Mouse (Mus musculus): ENCODE measurements at regions not wholly inside any gene's neighbourhood (a gene's known extent, or its start where the extent isn't known, plus 50 kb on each side); places are given as distances from the start of the nearest gene placed in this dataset.

GRCm38 (mm10) chr4:56261992-56262391 lies 477.9 kb upstream of the Gm26657 start:
- no peak overlapping the region for H3K9ac ChIP-seq (replicated peaks; ENCODE audit: low read length)
- ATAC-seq (ENCODE audit: low FRiP score, low TSS enrichment) = no peak
- 93% methylated on average over 5 of the region's 5 CpGs for WGBS
- no peaks in the 10 kb centered on the region for H3K4me1 ChIP-seq (ENCODE audit: control insufficient read depth, insufficient read depth, low read length)
- H3K4me2 ChIP-seq (ENCODE audit: low read length) = no peak overlapping the region
- H3K9me3 ChIP-seq (ENCODE audit: control insufficient read depth, low read length) = no peaks in the 10 kb centered on the region
- H3K36me3 ChIP-seq (ENCODE audit: control insufficient read depth, insufficient read depth, low read length) = no peaks in the 10 kb centered on the region
- DNase-seq = no peak
- H3K27ac ChIP-seq (replicated peaks; ENCODE audit: low read depth, low read length) = no peak overlapping the region
- no peaks in the 10 kb centered on the region for H3K27me3 ChIP-seq (ENCODE audit: control insufficient read depth, insufficient read depth, low read length)
- H3K4me3 ChIP-seq (replicated peaks; ENCODE audit: low read depth, low read length) = no peak overlapping the region

- Histone ChIP-seq H3K9me3 (ENCODE audit: control insufficient read depth, low read length) (no peaks in the 10 kb centered on the region), H3K9ac (replicated peaks; ENCODE audit: low read length) (no peak overlapping the region), H3K4me2 (ENCODE audit: low read length) (no peak overlapping the region), H3K27me3 (ENCODE audit: control insufficient read depth, insufficient read depth, low read length) (no peaks in the 10 kb centered on the region), H3K4me1 (ENCODE audit: control insufficient read depth, insufficient read depth, low read length) (no peaks in the 10 kb centered on the region), H3K27ac (replicated peaks; ENCODE audit: low read depth, low read length) (no peak overlapping the region), H3K36me3 (ENCODE audit: control insufficient read depth, insufficient read depth, low read length) (no peaks in the 10 kb centered on the region), H3K4me3 (replicated peaks; ENCODE audit: low read depth, low read length) (no peak overlapping the region)
- DNase-seq (no peak), ATAC-seq (ENCODE audit: low FRiP score, low TSS enrichment) (no peak)
- 55% methylated on average over 1 of the region's 1 CpGs for WGBS
Measured at GRCm38 (mm10) chr4:56252375-56252774, 487.5 kb upstream of the Gm26657 start.

GRCm38 (mm10) chr4:56251766-56252165 lies 488.1 kb upstream of the Gm26657 start:
- Histone ChIP-seq H3K9me3 (ENCODE audit: control insufficient read depth, low read length) (no peaks in the 10 kb centered on the region), H3K27ac (replicated peaks; ENCODE audit: low read depth, low read length) (no peak overlapping the region), H3K4me3 (replicated peaks; ENCODE audit: low read depth, low read length) (no peak overlapping the region), H3K36me3 (ENCODE audit: control insufficient read depth, insufficient read depth, low read length) (no peaks in the 10 kb centered on the region), H3K27me3 (ENCODE audit: control insufficient read depth, insufficient read depth, low read length) (no peaks in the 10 kb centered on the region), H3K4me2 (ENCODE audit: low read length) (no peak overlapping the region), H3K9ac (replicated peaks; ENCODE audit: low read length) (no peak overlapping the region), H3K4me1 (ENCODE audit: control insufficient read depth, insufficient read depth, low read length) (no peaks in the 10 kb centered on the region)
- ATAC-seq (ENCODE audit: low FRiP score, low TSS enrichment) (no peak), DNase-seq (no peak)
- WGBS = 88% methylated on average over 2 of the region's 2 CpGs

GRCm38 (mm10) chr4:56250611-56251010 lies 489.3 kb upstream of the Gm26657 start:
- Histone ChIP-seq H3K9ac (replicated peaks; ENCODE audit: low read length) (no peak overlapping the region), H3K4me3 (replicated peaks; ENCODE audit: low read depth, low read length) (no peak overlapping the region), H3K9me3 (ENCODE audit: control insufficient read depth, low read length) (no peaks in the 10 kb centered on the region), H3K27me3 (ENCODE audit: control insufficient read depth, insufficient read depth, low read length) (no peaks in the 10 kb centered on the region), H3K36me3 (ENCODE audit: control insufficient read depth, insufficient read depth, low read length) (no peaks in the 10 kb centered on the region), H3K4me2 (ENCODE audit: low read length) (no peak overlapping the region), H3K4me1 (ENCODE audit: control insufficient read depth, insufficient read depth, low read length) (no peaks in the 10 kb centered on the region), H3K27ac (replicated peaks; ENCODE audit: low read depth, low read length) (no peak overlapping the region)
- DNase-seq (no peak), ATAC-seq (ENCODE audit: low FRiP score, low TSS enrichment) (no peak)
- WGBS = 95% methylated on average over 2 of the region's 2 CpGs

GRCm38 (mm10) chr4:56243863-56244262 lies 496.0 kb upstream of the Gm26657 start:
- Histone ChIP-seq H3K27me3 (ENCODE audit: control insufficient read depth, insufficient read depth, low read length) (no peaks in the 10 kb centered on the region), H3K9me3 (ENCODE audit: control insufficient read depth, low read length) (no peaks in the 10 kb centered on the region), H3K27ac (replicated peaks; ENCODE audit: low read depth, low read length) (no peak overlapping the region), H3K4me3 (replicated peaks; ENCODE audit: low read depth, low read length) (no peak overlapping the region), H3K4me1 (ENCODE audit: control insufficient read depth, insufficient read depth, low read length) (no peaks in the 10 kb centered on the region), H3K36me3 (ENCODE audit: control insufficient read depth, insufficient read depth, low read length) (no peaks in the 10 kb centered on the region), H3K4me2 (ENCODE audit: low read length) (no peak overlapping the region), H3K9ac (replicated peaks; ENCODE audit: low read length) (no peak overlapping the region)
- DNase-seq (no peak), ATAC-seq (ENCODE audit: low FRiP score, low TSS enrichment) (no peak)
- WGBS = 94% methylated on average over 6 of the region's 6 CpGs

- H3K36me3 ChIP-seq (ENCODE audit: control insufficient read depth, insufficient read depth, low read length) = no peaks in the 10 kb centered on the region
- no peaks in the 10 kb centered on the region for H3K27me3 ChIP-seq (ENCODE audit: control insufficient read depth, insufficient read depth, low read length)
- DNase-seq (no peak), ATAC-seq (ENCODE audit: low FRiP score, low TSS enrichment) (no peak)
- WGBS = 87% methylated on average over 4 of the region's 4 CpGs
- no peak overlapping the region for H3K4me3 ChIP-seq (replicated peaks; ENCODE audit: low read depth, low read length)
- H3K4me2 ChIP-seq (ENCODE audit: low read length) = no peak overlapping the region
- H3K9ac ChIP-seq (replicated peaks; ENCODE audit: low read length) = no peak overlapping the region
- H3K27ac ChIP-seq (replicated peaks; ENCODE audit: low read depth, low read length) = no peak overlapping the region
- no peaks in the 10 kb centered on the region for H3K4me1 ChIP-seq (ENCODE audit: control insufficient read depth, insufficient read depth, low read length)
- H3K9me3 ChIP-seq (ENCODE audit: control insufficient read depth, low read length) = no peaks in the 10 kb centered on the region
Measured at GRCm38 (mm10) chr4:56238496-56239488, 501.1 kb upstream of the Gm26657 start.

- Histone ChIP-seq H3K27me3 (ENCODE audit: control insufficient read depth, insufficient read depth, low read length) (no peaks in the 10 kb centered on the region), H3K27ac (replicated peaks; ENCODE audit: low read depth, low read length) (no peak overlapping the region), H3K9ac (replicated peaks; ENCODE audit: low read length) (no peak overlapping the region), H3K9me3 (ENCODE audit: control insufficient read depth, low read length) (no peaks in the 10 kb centered on the region), H3K4me1 (ENCODE audit: control insufficient read depth, insufficient read depth, low read length) (no peaks in the 10 kb centered on the region), H3K4me3 (replicated peaks; ENCODE audit: low read depth, low read length) (no peak overlapping the region), H3K36me3 (ENCODE audit: control insufficient read depth, insufficient read depth, low read length) (no peaks in the 10 kb centered on the region), H3K4me2 (ENCODE audit: low read length) (no peak overlapping the region)
- DNase-seq = no peak
- 85% methylated on average over 7 of the region's 7 CpGs for WGBS
- no peak for ATAC-seq (ENCODE audit: low FRiP score, low TSS enrichment)
Measured at GRCm38 (mm10) chr4:56231414-56231813, 508.5 kb upstream of the Gm26657 start.

GRCm38 (mm10) chr4:56230451-56230850 lies 509.4 kb upstream of the Gm26657 start:
- no peak for ATAC-seq (ENCODE audit: low FRiP score, low TSS enrichment)
- H3K4me1 ChIP-seq (ENCODE audit: control insufficient read depth, insufficient read depth, low read length) = no peaks in the 10 kb centered on the region
- WGBS = 89% methylated on average over 1 of the region's 1 CpGs
- no peak overlapping the region for H3K4me2 ChIP-seq (ENCODE audit: low read length)
- no peak for DNase-seq
- H3K36me3 ChIP-seq (ENCODE audit: control insufficient read depth, insufficient read depth, low read length) = no peaks in the 10 kb centered on the region
- H3K9ac ChIP-seq (replicated peaks; ENCODE audit: low read length) = no peak overlapping the region
- no peak overlapping the region for H3K27ac ChIP-seq (replicated peaks; ENCODE audit: low read depth, low read length)
- no peaks in the 10 kb centered on the region for H3K9me3 ChIP-seq (ENCODE audit: control insufficient read depth, low read length)
- H3K4me3 ChIP-seq (replicated peaks; ENCODE audit: low read depth, low read length) = no peak overlapping the region
- H3K27me3 ChIP-seq (ENCODE audit: control insufficient read depth, insufficient read depth, low read length) = no peaks in the 10 kb centered on the region

- no peak overlapping the region for H3K4me2 ChIP-seq (ENCODE audit: low read length)
- no peaks in the 10 kb centered on the region for H3K9me3 ChIP-seq (ENCODE audit: control insufficient read depth, low read length)
- no peak for ATAC-seq (ENCODE audit: low FRiP score, low TSS enrichment)
- no peak for DNase-seq
- 98% methylated on average over 1 of the region's 1 CpGs for WGBS
- H3K4me3 ChIP-seq (replicated peaks; ENCODE audit: low read depth, low read length) = no peak overlapping the region
- H3K9ac ChIP-seq (replicated peaks; ENCODE audit: low read length) = no peak overlapping the region
- no peak overlapping the region for H3K27ac ChIP-seq (replicated peaks; ENCODE audit: low read depth, low read length)
- no peaks in the 10 kb centered on the region for H3K27me3 ChIP-seq (ENCODE audit: control insufficient read depth, insufficient read depth, low read length)
- H3K4me1 ChIP-seq (ENCODE audit: control insufficient read depth, insufficient read depth, low read length) = peaks cover 8% of the 10 kb centered on the region
- no peaks in the 10 kb centered on the region for H3K36me3 ChIP-seq (ENCODE audit: control insufficient read depth, insufficient read depth, low read length)
Measured at GRCm38 (mm10) chr4:56226493-56226892, 513.4 kb upstream of the Gm26657 start.

Measured in midbrain, embryonic 14.5 days (tissue).